Mouse (Mus musculus) limb, embryonic 10.5 days (tissue): ENCODE data around the gene Plekha5. TPM values are rescaled to one million over a fixed set of nuclear protein-coding genes. Genes with fewer than 3 reads are reported as not detected.

ENCODE experiments used
- DNase-seq: peaks from one replicate; pipeline ENCODE4 v3.0.0-alpha.2; 2017; ENCODE audit warnings: low spot score
- H3K27ac ChIP-seq: fragments of 300-500 bp; sonication (generic); 2 replicates; pipeline ENCODE4 v1.5.1; 2016; ENCODE audit warnings: mild to moderate bottlenecking
- H3K27me3 ChIP-seq: fragments of 300-500 bp; sonication (generic); 2 replicates; pipeline ENCODE4 v1.6.1; 2016; ENCODE audit warnings: low read depth, mild to moderate bottlenecking; ENCODE audit not compliant: poor library complexity, severe bottlenecking
- H3K36me3 ChIP-seq: fragments of 300-500 bp; sonication (generic); 2 replicates; pipeline ENCODE4 v1.6.1; 2016; ENCODE audit warnings: mild to moderate bottlenecking, moderate library complexity
- H3K4me1 ChIP-seq: fragments of 300-500 bp; sonication (generic); 2 replicates; pipeline ENCODE4 v1.6.1; 2016
- H3K4me3 ChIP-seq: fragments of 300-500 bp; sonication (generic); 2 replicates; pipeline ENCODE4 v1.5.1; 2016; ENCODE audit warnings: mild to moderate bottlenecking, moderate library complexity
- H3K9me3 ChIP-seq: fragments of 300-500 bp; sonication (generic); replicated peaks from 2 replicates; pipeline ENCODE4 v1.6.1; 2016; ENCODE audit warnings: mild to moderate bottlenecking
- WGBS: fragments of 180-500 bp; shearing (Covaris S2); methylation state at CpG from one replicate; pipeline ENCODE4 v1.1.7; 2016; 5-methylcytosine and 5-hydroxymethylcytosine counted together
- polyA plus RNA-seq: library from polyadenylated mRNA; unstranded; fragments of >200 nt; fragmentation: Nextera tagmentation; extraction: Ambion mirVana; gene quantifications from 2 replicates; pipeline ENCODE4 v1.2.1, GENCODE M21; 2016

Gene Plekha5
- polyA plus RNA-seq, 1 experiment from 2014 or later = 44.3 TPM

DNA sequence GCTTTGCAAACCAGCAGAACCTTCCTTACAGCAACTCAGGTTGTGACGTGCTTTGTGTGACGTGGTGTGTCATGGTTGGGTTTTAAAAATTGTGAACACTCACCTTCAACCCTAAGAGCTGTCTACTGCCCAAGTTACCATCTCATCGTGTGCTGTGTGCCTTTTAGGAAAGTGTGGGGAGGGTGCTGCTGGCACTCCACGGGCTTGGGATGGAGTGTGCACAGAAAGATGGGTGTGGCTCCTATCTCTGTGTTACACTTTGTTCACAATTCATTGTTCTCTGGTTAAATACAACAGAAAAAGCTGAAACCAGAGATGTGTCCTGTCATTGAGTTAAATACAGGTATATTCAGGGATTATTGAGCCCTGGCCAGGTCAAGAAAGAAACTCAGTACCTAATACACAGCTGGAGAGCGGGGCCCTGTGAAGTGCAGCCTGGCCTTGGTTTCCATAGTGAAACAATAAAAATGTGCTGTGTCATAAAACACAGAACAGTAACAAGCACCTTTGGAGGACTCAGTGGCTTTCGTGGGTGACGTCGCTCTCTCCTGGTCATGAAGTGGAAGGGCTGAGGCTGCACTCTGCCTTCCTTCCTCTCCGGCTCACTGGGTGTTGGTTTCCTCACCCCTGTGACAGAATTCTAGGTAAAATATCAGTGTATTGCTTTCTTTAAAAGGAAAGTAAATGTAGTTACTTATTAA lies 42.2 kb downstream of the Plekha5 start:
- no peak for DNase-seq
- no peak overlapping the region for H3K27ac ChIP-seq
- H3K36me3 ChIP-seq = peaks cover 2% of the 10 kb centered on the region; the same call in 1 of the 2 replicates
- H3K4me3 ChIP-seq = no peak overlapping the region
- no peaks in the 10 kb centered on the region for H3K27me3 ChIP-seq
- H3K9me3 ChIP-seq = no peaks in the 10 kb centered on the region
- WGBS = 89% methylated on average over 9 of the region's 9 CpGs
- peaks cover 14% of the 10 kb centered on the region for H3K4me1 ChIP-seq

DNA sequence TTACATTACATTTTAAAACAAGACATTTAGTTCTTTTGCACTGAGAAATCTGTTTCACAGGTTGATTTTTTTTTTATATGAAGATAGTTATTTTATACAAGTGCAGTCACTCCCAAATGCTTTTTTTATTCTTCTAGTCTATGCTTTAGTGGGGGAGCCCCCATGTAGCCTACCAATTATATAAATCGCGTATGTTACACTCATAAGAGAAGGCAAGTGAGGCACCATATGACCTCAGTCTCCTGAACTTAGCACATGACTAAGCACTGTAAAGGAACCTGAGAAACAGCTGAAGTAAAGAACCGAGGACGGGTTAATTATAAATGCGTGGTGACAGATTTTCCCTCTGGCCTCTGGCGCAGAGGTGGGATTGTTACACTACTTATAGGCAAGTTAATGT lies 43.0 kb downstream of the Plekha5 start:
- WGBS = 93% methylated on average over 6 of the region's 6 CpGs
- DNase-seq = no peak
- peaks cover 14% of the 10 kb centered on the region for H3K4me1 ChIP-seq
- H3K27ac ChIP-seq = no peak overlapping the region
- H3K27me3 ChIP-seq = no peaks in the 10 kb centered on the region
- H3K9me3 ChIP-seq = no peaks in the 10 kb centered on the region
- H3K36me3 ChIP-seq = peaks cover 4% of the 10 kb centered on the region; the same call in 1 of the 2 replicates
- H3K4me3 ChIP-seq = no peak overlapping the region

DNA sequence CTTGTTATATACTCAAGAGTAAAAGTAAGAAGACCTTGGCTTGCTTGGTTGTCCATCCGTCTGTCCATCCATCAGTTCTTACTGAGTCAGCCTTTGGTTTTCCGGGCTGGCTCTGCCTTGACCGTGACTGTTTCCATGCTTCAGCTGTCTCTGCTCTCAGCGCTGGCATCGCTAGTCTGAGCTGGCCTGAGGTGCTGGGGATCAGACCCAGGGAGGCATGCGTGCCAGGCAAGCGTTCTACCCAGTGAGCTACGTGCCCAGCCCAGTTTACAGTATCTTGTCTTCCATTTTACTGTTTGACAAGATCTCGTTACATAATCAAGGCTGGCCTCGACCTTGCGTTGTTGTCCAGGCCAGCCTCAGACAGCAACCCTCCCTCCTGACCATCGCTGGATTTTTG lies 44.0 kb downstream of the Plekha5 start:
- H3K9me3 ChIP-seq = no peaks in the 10 kb centered on the region
- no peaks in the 10 kb centered on the region for H3K27me3 ChIP-seq
- WGBS = 94% methylated on average over 12 of the region's 12 CpGs
- H3K27ac ChIP-seq = no peak overlapping the region
- DNase-seq = no peak
- H3K4me1 ChIP-seq = peaks cover 14% of the 10 kb centered on the region
- peaks cover 4% of the 10 kb centered on the region; the same call in 1 of the 2 replicates for H3K36me3 ChIP-seq
- no peak overlapping the region for H3K4me3 ChIP-seq

DNA sequence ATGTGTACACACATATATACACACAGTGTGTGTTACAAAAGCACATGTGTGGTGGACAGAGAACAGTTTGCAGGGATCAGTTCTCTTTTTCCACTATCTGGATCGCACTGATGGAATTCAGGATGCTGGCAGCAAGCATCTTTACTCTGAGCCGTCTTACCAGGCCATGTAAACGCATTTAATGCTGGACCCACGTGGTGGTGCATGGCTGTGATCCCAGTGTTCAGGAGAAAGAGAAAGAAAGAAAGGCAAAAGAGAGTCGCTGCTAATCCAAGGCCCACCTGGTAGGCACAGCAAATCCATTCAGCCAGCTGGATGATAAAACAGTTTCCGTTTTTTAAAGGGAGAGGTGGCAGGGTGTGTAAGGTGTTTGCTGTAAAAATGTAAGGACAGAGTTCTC lies 45.9 kb downstream of the Plekha5 start:
- Histone ChIP-seq H3K27me3 (no peaks in the 10 kb centered on the region), H3K27ac (no peak overlapping the region), H3K9me3 (no peaks in the 10 kb centered on the region), H3K4me3 (no peak overlapping the region), H3K36me3 (peaks cover 4% of the 10 kb centered on the region; the same call in 1 of the 2 replicates), H3K4me1 (peaks cover 9% of the 10 kb centered on the region)
- WGBS = 89% methylated on average over 6 of the region's 6 CpGs
- DNase-seq = no peak

DNA sequence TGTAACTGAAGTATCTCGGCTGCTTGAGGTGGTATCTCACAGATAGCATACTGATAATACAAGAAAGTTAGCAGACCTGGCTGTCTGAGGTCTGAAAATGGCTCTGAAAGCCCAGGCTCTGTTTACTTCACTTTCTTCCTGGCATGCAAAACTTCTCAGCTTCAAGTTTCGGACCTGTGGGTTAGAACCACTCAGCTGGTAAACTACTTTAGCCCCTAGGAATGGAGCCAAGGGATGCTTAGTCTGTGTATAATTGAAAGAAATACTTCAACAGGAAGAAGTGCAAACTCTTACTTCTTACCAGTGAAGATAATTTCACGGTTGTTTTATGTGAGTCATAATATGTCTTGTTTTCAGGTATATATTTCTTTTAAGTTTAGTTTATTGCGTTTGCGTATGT lies 47.9 kb downstream of the Plekha5 start:
- H3K27ac ChIP-seq = no peak overlapping the region
- H3K4me1 ChIP-seq = no peaks in the 10 kb centered on the region
- peaks cover 4% of the 10 kb centered on the region; the same call in 1 of the 2 replicates for H3K36me3 ChIP-seq
- H3K4me3 ChIP-seq = no peak overlapping the region
- DNase-seq = no peak
- WGBS = 92% methylated on average over 5 of the region's 5 CpGs
- H3K27me3 ChIP-seq = no peaks in the 10 kb centered on the region
- no peaks in the 10 kb centered on the region for H3K9me3 ChIP-seq

DNA sequence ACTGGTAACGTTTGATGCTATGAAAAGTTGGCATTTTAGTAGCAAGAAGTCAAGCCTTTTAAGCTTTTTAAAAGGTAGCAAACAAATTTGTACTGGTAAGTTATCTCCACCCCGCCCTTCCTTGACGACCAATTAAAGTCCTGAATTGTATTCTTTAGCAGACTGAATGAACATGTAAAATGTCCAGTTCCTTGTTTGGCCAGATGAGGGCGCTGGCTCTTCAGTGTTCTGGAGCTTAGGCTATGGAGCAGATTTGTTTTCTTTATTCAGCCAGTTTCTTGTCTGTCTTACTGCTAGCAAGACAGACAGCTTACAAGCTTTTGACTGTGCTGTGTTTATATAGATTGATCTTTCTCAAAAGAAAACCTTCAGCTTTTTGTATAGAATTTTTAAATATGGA lies 48.5 kb downstream of the Plekha5 start:
- Histone ChIP-seq H3K27ac (no peak overlapping the region), H3K4me1 (peaks cover 6% of the 10 kb centered on the region), H3K27me3 (no peaks in the 10 kb centered on the region), H3K36me3 (peaks cover 4% of the 10 kb centered on the region; the same call in 1 of the 2 replicates), H3K9me3 (no peaks in the 10 kb centered on the region), H3K4me3 (no peak overlapping the region)
- DNase-seq = no peak
- WGBS = 63% methylated on average over 4 of the region's 4 CpGs

DNA sequence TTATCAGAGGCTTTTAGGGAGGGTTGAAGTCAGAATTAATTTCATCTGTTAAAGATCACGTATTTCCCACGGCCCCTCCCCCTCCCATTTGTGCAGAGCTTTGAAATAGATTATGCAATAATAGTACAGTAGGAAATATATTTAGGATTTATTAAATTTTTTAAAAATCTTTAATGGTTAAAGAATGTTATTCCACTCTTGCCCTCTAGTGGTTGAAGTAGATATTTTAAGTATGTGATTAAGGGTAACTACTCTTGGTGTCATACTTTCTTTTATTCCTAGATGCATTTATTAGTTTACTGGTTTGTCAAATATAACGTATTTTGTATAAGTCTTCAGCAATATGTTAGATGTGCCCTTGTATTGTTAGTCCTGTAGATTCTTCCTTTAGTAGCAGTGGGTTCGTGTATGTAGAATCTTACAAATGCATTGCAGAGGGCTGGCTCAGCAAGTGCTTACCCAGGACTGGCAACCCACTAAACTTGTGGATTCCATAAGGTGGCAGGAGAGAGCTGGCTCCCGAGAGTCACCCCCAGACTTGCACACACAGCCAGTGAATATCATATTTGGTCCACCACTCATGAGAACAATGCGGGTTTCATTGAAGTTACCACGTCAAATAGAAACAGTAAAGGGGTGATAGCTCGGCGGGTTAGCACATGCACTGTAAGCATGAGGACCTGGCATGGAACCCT lies 51.7 kb downstream of the Plekha5 start:
- 92% methylated on average over 9 of the region's 9 CpGs for WGBS
- no peak for DNase-seq
- no peak overlapping the region for H3K27ac ChIP-seq
- H3K4me3 ChIP-seq = no peak overlapping the region
- H3K27me3 ChIP-seq = no peaks in the 10 kb centered on the region
- peaks cover 4% of the 10 kb centered on the region; the same call in 1 of the 2 replicates for H3K36me3 ChIP-seq
- peaks cover 11% of the 10 kb centered on the region for H3K4me1 ChIP-seq
- H3K9me3 ChIP-seq = no peaks in the 10 kb centered on the region

DNA sequence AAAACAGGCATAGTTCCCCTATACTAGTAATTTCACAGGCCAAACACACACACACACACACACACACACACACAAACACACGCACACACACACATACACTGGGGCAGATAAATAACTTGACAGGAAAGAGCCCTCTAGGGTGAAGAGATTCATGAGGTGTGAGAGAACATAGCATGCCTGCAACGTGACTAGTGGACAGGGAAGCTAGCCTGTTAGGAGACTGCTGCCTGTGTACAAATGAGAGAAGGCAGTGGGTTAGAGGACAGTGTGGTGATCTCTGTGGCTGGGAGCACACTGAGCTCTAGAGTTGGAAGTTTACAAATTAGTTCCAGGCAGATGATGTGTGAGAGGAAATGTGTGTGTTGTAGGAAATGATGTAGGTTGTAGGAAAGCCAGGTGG lies 53.1 kb downstream of the Plekha5 start:
- Histone ChIP-seq H3K36me3 (no peaks in the 10 kb centered on the region), H3K4me3 (no peak overlapping the region), H3K9me3 (no peaks in the 10 kb centered on the region), H3K4me1 (peaks cover 11% of the 10 kb centered on the region), H3K27me3 (no peaks in the 10 kb centered on the region), H3K27ac (no peak overlapping the region)
- no peak for DNase-seq
- WGBS = 40% methylated on average over 2 of the region's 2 CpGs

DNA sequence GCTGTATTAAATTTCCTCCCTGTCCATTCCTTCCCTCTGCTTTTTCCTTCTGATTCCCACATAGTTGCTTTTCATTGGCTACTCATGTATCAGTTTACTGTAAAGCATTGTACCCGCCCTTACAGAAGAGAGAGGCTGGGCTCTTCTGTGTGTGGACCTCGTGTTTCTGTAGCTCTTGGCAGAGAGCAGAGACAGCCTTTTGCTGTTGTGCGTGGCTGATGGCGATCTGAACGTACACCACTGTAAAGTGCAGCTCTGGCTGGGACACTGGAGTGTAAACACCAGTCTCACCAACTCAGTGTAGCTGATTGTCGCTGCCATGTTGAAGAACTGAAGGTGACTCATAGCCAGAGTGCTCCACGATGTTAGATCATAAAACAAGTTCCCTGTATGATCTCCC lies 54.2 kb downstream of the Plekha5 start:
- no peaks in the 10 kb centered on the region for H3K36me3 ChIP-seq
- H3K27ac ChIP-seq = no peak overlapping the region
- no peaks in the 10 kb centered on the region for H3K9me3 ChIP-seq
- DNase-seq = no peak
- no peak overlapping the region for H3K4me3 ChIP-seq
- 76% methylated on average over 7 of the region's 7 CpGs for WGBS
- no peaks in the 10 kb centered on the region for H3K27me3 ChIP-seq
- peaks cover 11% of the 10 kb centered on the region for H3K4me1 ChIP-seq

DNA sequence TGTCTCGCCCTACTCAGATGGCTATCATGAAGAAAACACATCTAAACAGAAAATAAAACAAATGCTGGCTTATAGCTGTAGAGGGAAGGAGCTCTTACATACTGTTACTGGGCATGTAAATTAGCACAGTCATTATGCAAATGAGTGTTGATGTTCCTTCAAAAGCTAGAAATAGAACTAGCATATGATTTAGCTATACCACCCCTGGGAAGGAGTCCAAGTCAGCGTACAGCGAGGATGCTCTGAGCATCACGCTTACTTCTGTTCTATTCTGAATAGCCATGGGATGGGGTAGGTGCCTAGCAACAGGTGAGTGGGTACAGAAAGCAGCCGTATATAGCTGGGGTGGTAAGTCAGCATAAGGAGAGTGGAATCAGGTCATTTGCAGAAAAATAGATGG lies 55.1 kb downstream of the Plekha5 start:
- Histone ChIP-seq H3K4me1 (peaks cover 13% of the 10 kb centered on the region), H3K27ac (no peak overlapping the region), H3K4me3 (no peak overlapping the region), H3K27me3 (no peaks in the 10 kb centered on the region), H3K9me3 (no peaks in the 10 kb centered on the region), H3K36me3 (no peaks in the 10 kb centered on the region)
- 95% methylated on average over 5 of the region's 5 CpGs for WGBS
- DNase-seq = no peak

DNA sequence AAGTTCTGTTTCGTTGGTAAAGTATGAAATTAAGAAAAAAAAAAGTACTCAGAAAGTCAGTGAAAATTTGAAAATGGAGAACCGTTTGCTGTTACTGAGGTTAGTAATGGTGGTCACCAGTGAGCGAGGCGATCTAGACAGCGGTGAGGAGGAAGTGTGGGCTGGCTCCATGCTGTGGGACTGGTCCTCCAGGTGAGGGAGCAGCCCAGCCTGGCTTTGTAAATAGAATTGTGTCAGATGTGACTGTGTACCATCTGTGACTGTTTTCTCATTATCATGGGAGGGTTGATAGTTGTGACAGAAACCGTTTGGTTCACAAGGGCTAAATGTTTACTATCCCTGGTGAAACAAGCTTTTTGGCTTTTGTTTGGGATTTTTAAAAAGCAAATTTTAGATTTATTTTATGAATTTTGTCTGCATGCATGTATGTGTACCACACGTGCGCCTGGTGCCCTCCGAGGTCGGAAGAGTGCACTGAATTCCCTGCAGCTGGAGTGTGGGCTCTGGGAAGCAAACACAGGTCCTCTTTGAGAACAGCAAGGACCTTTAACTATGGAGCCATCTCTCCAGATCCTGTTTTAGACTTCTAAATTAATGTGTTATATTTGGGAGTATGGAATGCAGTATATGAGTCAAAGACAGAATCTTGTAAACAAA lies 56.7 kb downstream of the Plekha5 start:
- Histone ChIP-seq H3K4me3 (no peak overlapping the region), H3K27ac (no peak overlapping the region), H3K36me3 (0 out of 2 replicates have a peak, but pooled peaks cover 4% of the 10 kb centered on the region), H3K9me3 (no peaks in the 10 kb centered on the region), H3K4me1 (peaks cover 13% of the 10 kb centered on the region), H3K27me3 (no peaks in the 10 kb centered on the region)
- 86% methylated on average over 10 of the region's 10 CpGs for WGBS
- DNase-seq = no peak

DNA sequence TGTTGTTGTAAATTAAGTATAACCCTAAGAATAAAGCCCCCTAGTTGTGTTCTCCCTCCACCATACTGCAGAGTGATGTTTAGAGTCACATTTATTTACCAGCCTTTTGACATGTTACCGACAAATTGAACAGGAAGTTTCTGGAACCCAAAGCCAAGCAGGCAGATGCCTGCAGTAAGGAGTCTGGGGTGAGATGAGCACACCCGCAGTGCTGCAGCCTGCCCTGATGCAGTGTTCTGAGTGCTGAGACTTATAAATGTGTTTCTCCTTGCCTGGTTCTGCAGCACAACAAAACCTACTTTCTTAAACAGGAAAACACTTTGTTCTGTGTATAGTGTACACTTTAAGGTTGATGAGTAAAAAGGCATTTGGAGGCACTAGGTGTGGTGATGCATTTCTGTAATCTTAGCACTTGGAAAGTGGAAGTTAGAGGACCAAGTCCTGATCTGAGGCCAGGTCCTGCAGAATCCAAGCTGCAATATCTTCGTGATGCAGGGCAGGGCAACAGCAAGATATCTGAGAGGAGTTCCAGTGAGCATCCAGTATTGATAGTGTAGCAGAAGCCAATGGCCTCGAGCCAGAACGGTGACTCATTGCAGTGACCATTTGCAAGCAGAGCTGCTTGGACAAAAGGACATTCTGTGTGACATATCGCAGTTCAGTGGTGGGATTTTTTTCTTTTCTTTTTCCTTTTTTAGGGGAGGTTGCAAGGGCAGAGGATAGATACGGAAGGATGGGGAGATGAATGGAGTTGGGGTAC lies 58.0 kb downstream of the Plekha5 start:
- no peaks in the 10 kb centered on the region for H3K27me3 ChIP-seq
- 0 out of 2 replicates have a peak, but pooled peaks cover 4% of the 10 kb centered on the region for H3K36me3 ChIP-seq
- no peaks in the 10 kb centered on the region for H3K9me3 ChIP-seq
- no peak for DNase-seq
- 81% methylated on average over 7 of the region's 7 CpGs for WGBS
- H3K4me1 ChIP-seq = peaks cover 15% of the 10 kb centered on the region
- H3K4me3 ChIP-seq = no peak overlapping the region
- H3K27ac ChIP-seq = no peak overlapping the region
